Mouse (Mus musculus) ES-E14 (cell line): ENCODE data around the gene Gm21983. TPM values are rescaled to one million over a fixed set of nuclear protein-coding genes. Genes with fewer than 3 reads are reported as not detected.

Source experiments
- DNase-seq: peaks from one replicate; pipeline ENCODE4 v3.0.0-alpha.2; 2013; ENCODE audit warnings: low read depth, low spot score
- H3K27ac ChIP-seq: 2 replicates; pipeline ENCODE4 v1.5.1; 2012; ENCODE audit warnings: low read depth, mild to moderate bottlenecking, low read length, moderate library complexity, mixed read lengths; ENCODE audit not compliant: poor library complexity, insufficient read depth, severe bottlenecking
- H3K36me3 ChIP-seq: 2 replicates; pipeline ENCODE4 v1.6.1; 2012; ENCODE audit warnings: mild to moderate bottlenecking, low read length, moderate library complexity, mixed read lengths; ENCODE audit not compliant: control insufficient read depth, poor library complexity, insufficient read depth, severe bottlenecking
- H3K4me1 ChIP-seq, 2 experiments: fragments of 150-350 bp in 1 of 2; sonication (generic) in 1 of 2; 2 replicates each; pipeline ENCODE4 v1.6.1; 2012; ENCODE audit warnings: low read length in 2 of 2, mild to moderate bottlenecking in 1 of 2, mixed read lengths in 1 of 2; ENCODE audit not compliant: control insufficient read depth in 2 of 2, insufficient read depth in 2 of 2, poor library complexity in 1 of 2
- H3K4me3 ChIP-seq, 2 experiments: fragments of 150-350 bp in 1 of 2; sonication (generic) in 1 of 2; 2 replicates each; pipeline ENCODE4 v1.5.1; 2012; ENCODE audit warnings: low read length in 2 of 2, low read depth in 1 of 2, mild to moderate bottlenecking in 1 of 2, mixed read lengths in 1 of 2; ENCODE audit not compliant: insufficient read depth in 1 of 2, poor library complexity in 1 of 2, severe bottlenecking in 1 of 2
- H3K9ac ChIP-seq: 2 replicates; pipeline ENCODE4 v1.6.1; 2012; ENCODE audit warnings: low read depth, mild to moderate bottlenecking, low read length, mixed read lengths; ENCODE audit not compliant: poor library complexity, insufficient read depth, severe bottlenecking
- H3K9me3 ChIP-seq: fragments of 150-350 bp; sonication (generic); 2 replicates; pipeline ENCODE4 v1.6.1; 2012; ENCODE audit warnings: low read depth, mild to moderate bottlenecking, low read length; ENCODE audit not compliant: control insufficient read depth, insufficient read depth
- CHD2 ChIP-seq: IDR thresholded peaks from 2 replicates; pipeline ENCODE4 v1.6.1; 2014; ENCODE audit warnings: mild to moderate bottlenecking, low read depth, low read length, inconsistent platforms
- HCFC1 ChIP-seq: IDR thresholded peaks from 2 replicates; pipeline ENCODE4 v1.6.1; 2012; ENCODE audit warnings: low read length, inconsistent platforms, borderline replicate concordance; ENCODE audit not compliant: insufficient read depth
- MAFK ChIP-seq: IDR thresholded peaks from 2 replicates; pipeline ENCODE4 v1.6.1; 2014; ENCODE audit warnings: mild to moderate bottlenecking, low read depth, low read length, inconsistent platforms; ENCODE audit not compliant: insufficient read depth
- ZC3H11A ChIP-seq: IDR thresholded peaks from 2 replicates; pipeline ENCODE4 v1.6.1; 2012; ENCODE audit warnings: low read depth, mild to moderate bottlenecking, inconsistent platforms, low read length, borderline replicate concordance
- ZNF384 ChIP-seq: IDR thresholded peaks from 2 replicates; pipeline ENCODE4 v1.6.1; 2012; ENCODE audit warnings: low read depth, low read length, inconsistent platforms
- in situ Hi-C, 2 experiments: fragments of 600-800 bp; cut with MboI; formaldehyde crosslinking; loops; one replicate each; pipeline ENCODE4 v1.15.1; 2025; ENCODE audit warnings: low sequenced_read_pairs in 2 of 2, inconsistent platforms in 1 of 2; ENCODE audit not compliant: unreplicated experiment in 2 of 2
- total RNA-seq: library from RNA; depleted of rRNA; stranded (reverse); fragments of 300-350 nt; gene quantifications from 2 replicates; pipeline ENCODE4 v1.2.3, GENCODE M21; 2012

Gm21983 gene
- total RNA-seq, 1 experiment, result not detected

GRCm38 (mm10) chr7:27166229-27166613 is 14.7 kb downstream of the Gm21983 start:
- Histone ChIP-seq H3K4me3 (peak overlapping the region; percentile 72 to 87), H3K36me3 (peaks cover 5% of the 10 kb centered on the region), H3K27ac (peak overlapping the region; percentile 95), H3K9me3 (no peaks in the 10 kb centered on the region), H3K9ac (peak overlapping the region; percentile 95), H3K4me1 (peaks cover 3 to 13% of the 10 kb centered on the region in 2 experiments; a peak in 3 of 4 replicates)
- in situ Hi-C loops, result no loop called here
- TF ChIP-seq HCFC1 (peak; percentile 70; the same call in 1 of the 2 replicates), ZNF384 (no peak)
- peak; percentile 60 for DNase-seq

DNA sequence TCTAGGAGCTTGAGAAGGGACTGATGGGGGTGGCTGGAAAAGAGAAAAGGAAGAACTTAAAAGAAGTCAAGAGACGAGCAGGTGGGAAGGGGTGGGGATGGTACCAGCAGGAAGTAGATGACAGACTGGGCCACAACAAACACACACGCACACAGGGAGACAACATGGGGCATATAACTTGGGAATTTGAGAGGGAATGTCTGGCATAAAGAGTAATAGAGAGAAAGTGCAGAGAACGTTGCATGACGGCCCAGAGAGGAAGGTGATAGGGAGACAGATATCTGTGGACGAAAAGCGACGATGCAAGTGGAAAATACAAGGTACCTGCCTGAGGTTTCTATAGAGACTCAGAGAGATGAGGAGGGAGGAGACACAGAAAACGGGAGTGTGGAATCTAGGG is 15.2 kb downstream of the Gm21983 start:
- Histone ChIP-seq H3K9me3 (no peaks in the 10 kb centered on the region), H3K4me3 (peak overlapping the region; percentile 72 to 87), H3K9ac (peak overlapping the region; percentile 95), H3K36me3 (peaks cover 2% of the 10 kb centered on the region; the same call in 1 of the 2 replicates), H3K4me1 (peaks cover 3 to 13% of the 10 kb centered on the region in 2 experiments; a peak in 3 of 4 replicates), H3K27ac (peak overlapping the region; percentile 95)
- in situ Hi-C loops, result no loop called here
- no peak for DNase-seq
- TF ChIP-seq HCFC1, result no peak
- no peak for TF ChIP-seq ZNF384
- TF ChIP-seq ZC3H11A, result no peak
- no peak for TF ChIP-seq CHD2
- TF ChIP-seq MAFK, result no peak

DNA sequence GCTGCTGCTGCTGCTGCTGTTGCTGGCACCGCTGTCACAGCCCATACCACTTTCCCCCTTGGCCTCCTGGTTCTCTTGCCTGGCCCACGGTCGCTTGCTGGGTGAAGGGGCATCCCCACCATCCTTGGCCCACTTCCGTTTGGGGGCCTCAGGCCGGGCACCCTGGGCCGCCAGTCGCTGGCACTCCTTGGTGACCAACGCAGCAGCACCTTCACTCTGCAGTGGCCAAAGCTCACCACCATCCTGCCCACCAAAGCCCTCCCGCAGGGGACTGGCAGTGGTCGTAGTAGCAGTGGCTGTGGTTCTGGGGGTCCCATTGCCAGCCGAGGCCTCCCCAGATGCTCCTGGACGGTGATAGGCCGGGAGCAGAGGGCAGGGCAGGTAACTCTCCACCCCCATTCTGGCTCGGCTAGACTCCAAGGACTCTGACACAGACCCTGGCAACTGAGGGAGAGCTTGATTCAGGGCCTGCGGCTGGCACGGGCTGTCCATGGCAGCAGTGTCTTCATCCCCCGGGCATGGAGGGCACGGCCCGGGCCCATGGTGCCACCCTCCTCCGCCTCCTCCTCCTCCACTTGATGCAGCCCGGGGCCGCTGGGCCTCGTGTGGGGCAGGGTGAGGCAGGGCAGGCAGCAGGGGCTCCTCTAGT is 15.8 kb downstream of the Gm21983 start:
- Histone ChIP-seq H3K36me3 (no peaks in the 10 kb centered on the region; the same call in 1 of the 2 replicates), H3K9me3 (no peaks in the 10 kb centered on the region), H3K9ac (peak overlapping the region; percentile 95), H3K27ac (no peak overlapping the region; the same call in none of the 2 replicates), H3K4me1 (peaks cover 3 to 14% of the 10 kb centered on the region in 2 experiments; a peak in 3 of 4 replicates), H3K4me3 (peak overlapping the region; percentile 72 to 87)
- in situ Hi-C loops, result no loop called here
- DNase-seq, result no peak
- TF ChIP-seq CHD2 (no peak), HCFC1 (no peak), MAFK (no peak), ZC3H11A (no peak), ZNF384 (no peak)

- no peak for DNase-seq
- no peak overlapping the region; the same call in 1 of the 2 replicates for H3K27ac ChIP-seq
- H3K36me3 ChIP-seq, result peaks cover 4% of the 10 kb centered on the region; the same call in 1 of the 2 replicates
- H3K4me1 ChIP-seq, result peaks cover 3 to 15% of the 10 kb centered on the region in 2 experiments; a peak in 3 of 4 replicates
- no peaks in the 10 kb centered on the region for H3K9me3 ChIP-seq
- H3K4me3 ChIP-seq, result peak overlapping the region; percentile 72 to 87
- TF ChIP-seq ZC3H11A (no peak), HCFC1 (peak; percentile 63; the same call in 1 of the 2 replicates), CHD2 (no peak), ZNF384 (no peak), MAFK (no peak)
- in situ Hi-C loops, result no loop called here
- peak overlapping the region; percentile 95 for H3K9ac ChIP-seq
These were observed 16.6 kb downstream of the Gm21983 start for GRCm38 (mm10) chr7:27164112-27164947.
